Mouse (Mus musculus): ENCODE measurements around the gene Piwil1. TPM values are rescaled to one million over a fixed set of nuclear protein-coding genes. Genes with fewer than 3 reads are reported as not detected.

The Piwil1 gene
- polyA plus RNA-seq, 1 experiment: not detected

DNA sequence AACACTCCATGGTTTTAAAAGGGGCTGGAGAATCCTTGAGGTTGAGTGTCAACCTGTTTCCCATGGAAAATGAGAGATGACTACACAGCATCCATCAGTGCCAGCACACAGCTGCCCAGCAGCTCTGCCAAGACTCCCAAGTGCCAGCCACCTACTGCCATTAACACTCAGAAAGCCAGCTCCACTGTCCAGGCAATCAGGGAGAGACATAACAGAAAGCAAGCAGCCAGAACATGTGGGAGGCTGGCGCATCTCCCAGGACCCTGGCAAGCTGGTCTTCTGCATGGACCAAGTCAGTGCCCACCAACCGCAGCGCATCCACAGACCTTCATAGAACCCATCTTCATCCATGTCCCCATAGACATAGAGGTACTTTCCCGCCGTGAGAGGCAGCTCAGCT lies 98.3 kb downstream of the Piwil1 start:
- TF ChIP-seq POLR2A (IDR thresholded peaks at IDR 0.05; ENCODE audit: borderline replicate concordance, low read depth, low read length) (no peak), CTCF (IDR thresholded peaks at IDR 0.05; ENCODE audit: low read depth, low read length) (no peak)
- Histone ChIP-seq H3K4me1 (ENCODE audit: control insufficient read depth, insufficient read depth, low read length) (no peaks in the 10 kb centered on the region), H3K27ac (ENCODE audit: insufficient read depth, low read depth, low read length) (no peak overlapping the region), H3K4me3 (ENCODE audit: insufficient read depth, low read length) (no peak overlapping the region)

Other genes starting within 250 kb of the Piwil1 start
- not detected in 2 replicates for gene Fzd10, start 101.7 kb upstream of the Piwil1 start, polyA plus RNA-seq (2012; ENCODE audit: insufficient read depth, insufficient read length, missing spikeins)

Measured in bone marrow macrophage, adult 2 months (primary cell).